Mouse (Mus musculus): ENCODE data around the gene Akap5. TPM values are rescaled to one million over a fixed set of nuclear protein-coding genes. Genes with fewer than 3 reads are reported as not detected.

The Akap5 gene
- total RNA-seq, 2 experiments from 2014 or later: 1.7 to 2.2 TPM

DNA sequence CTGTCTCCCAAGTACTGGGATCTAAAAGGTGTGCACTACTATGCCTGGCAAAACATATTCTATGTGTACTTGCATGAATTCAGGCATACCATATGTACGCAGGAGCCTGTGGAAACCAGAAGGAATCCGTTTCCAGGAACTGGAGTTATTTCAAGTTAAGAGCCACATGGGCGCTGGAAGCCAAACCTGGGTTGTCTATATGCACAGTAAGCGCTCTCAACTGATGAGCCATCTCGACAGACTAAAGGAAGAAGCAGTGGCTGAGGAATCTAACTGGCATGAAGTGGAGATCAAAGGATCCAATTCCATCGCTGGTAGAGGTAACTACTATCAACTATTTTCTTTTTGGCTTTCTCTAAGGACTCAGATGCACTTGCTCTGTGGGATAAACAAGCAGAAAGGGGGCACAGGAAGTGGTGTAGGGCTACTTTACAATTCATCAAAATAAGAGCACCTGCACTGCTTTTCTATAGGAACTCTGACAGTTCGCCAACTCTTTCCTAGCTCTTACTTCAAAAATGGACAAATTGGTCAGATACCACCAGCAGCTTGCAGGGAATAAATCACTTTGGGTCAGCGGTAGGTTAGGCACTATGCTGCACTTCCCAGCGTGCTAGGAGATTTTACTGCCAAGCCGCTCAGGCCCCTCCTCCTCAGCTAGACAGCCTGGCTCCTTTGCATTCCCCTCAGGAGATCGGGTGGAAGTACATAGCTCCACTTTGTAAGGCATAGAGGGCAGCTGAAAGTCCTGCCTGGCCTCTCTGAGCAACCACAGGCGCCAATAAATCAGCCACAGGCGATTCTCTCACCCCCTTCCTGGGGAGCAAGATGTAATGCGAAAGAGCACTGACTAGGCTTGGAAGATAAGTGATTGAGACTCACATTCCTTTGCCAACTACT, 42.7 kb downstream of the Akap5 start:
- intact Hi-C loops (cut with DNase I): no loop called here
- peak in 1 of 2 experiments; percentile 32 for DNase-seq

- no peak for DNase-seq
These were observed 43.6 kb downstream of the Akap5 start for GRCm38 (mm10) chr12:76368201-76368789.

DNA sequence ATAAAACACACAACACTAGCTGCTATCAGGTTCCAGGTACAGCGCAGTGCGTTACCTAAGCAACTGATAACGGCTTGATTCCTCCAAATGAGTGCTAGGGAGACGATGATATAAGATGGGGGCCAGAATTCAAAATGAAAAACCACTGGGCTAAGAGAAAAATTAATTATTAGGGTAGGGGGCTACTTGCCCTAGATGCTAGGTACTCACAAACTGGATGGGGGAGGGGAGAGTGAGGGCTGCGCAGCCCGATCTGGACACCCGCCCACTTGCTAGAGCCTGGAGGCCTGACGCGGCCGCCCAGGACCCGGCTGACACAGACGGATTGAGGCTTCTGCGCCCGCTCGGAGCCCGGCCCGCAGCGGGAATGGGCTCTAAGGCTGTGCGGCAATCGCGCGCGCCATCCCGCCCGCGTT, 44.1 kb downstream of the Akap5 start:
- DNase-seq: peak in 1 of 2 experiments; percentile 22
- intact Hi-C loops (cut with DNase I): no loop called here

More at GRCm38 (mm10) chr12:76368201-76368789, 43.6 kb downstream of the Akap5 start:
- intact Hi-C loops (cut with DNase I): no loop called here

DNA sequence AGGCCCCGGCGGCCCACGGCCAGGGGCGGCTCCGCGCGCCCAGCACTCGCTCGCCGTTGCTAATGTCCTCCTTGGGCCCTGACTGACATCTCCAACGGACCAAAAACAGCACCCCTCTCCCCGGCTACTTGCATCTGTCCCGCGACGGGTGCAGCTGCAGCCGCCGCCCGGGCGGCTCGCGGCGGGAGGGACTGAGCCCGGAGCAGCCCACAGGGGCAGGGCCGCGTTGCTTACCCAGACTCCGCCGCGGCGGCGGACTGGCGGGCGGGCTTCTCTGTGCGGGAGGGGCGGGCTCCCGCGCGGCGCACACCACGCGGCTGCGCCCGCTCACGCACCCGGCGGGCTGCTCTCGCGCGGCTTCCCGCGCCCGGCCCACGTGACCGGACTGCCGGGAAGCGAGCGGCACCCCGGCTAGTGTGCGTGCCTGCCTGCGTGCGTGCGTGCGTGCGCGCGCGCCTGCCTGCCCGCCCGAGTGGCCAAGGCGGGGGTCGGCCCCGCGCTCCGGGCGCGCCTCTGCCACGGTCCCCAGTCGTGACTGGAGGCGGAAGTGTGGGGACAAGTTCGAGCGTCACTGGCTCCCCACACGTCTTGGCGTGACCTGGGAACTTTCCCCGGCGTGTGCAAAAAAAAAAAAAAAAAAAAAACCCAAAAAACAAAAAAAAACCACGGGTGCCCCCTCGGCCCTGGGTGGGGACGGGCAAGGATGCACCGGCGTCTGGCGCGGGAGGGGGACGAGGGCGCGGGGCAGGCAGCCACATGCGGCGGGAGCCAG, 44.7 kb downstream of the Akap5 start, which contains the start of gene Zbtb25:
Zbtb25 (minus strand) TSS at position 397 of the 772 bp plus-strand sequence.
- DNase-seq: peak; percentile 74 to 86
- intact Hi-C loops (cut with DNase I): no loop called here

- peak; percentile 78 to 88 for DNase-seq
- intact Hi-C loops (cut with DNase I): no loop called here
These were observed 45.5 kb downstream of the Akap5 start, which contains the start of gene Zbtb1 for GRCm38 (mm10) chr12:76369978-76370830. Zbtb1 (plus strand) TSS chr12:76370266.

DNA sequence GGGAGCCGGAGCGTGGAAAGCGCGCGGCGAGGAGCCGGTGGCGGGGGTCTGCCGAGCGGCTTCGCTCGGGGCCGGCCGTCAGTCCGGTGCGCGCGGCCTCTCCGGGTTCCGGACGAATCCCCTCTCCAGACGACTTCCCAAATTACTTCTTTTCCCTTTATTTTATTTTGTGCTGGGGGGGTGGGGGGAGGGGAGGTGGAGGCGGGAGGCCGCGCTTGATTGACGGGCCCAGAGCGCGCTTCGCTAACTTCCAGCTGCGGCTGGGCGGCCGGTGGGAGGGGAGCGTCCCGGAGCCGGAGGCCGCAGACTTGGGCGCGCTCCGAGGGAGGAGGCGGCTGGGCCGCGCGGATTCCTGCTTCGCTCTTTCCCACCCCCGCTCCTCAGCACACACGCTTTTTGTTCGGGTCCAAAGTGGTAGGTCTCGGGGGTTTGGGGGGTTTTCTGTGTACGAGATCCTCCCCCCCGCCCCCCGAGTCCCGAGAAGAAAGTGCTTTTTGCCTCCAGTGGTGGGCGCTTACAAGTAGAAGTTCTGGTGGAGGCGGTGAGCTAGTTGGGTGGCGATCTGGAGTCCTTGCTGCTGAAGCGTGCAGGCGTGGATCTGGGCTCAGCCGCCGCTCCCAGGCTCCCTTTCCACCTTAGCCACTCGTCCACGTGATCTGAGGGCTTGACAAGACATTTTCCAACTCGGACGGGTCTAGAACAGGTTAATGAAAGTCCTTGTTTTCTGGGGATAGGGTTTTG, 46.3 kb downstream of the Akap5 start:
- peak; percentile 81 to 86 for DNase-seq
- intact Hi-C loops (cut with DNase I): loop anchor here (1.0 kb wide), 1 partner anchor 32 kb away; no protein-coding TSS in a partner anchor

- no peak for DNase-seq
- intact Hi-C loops (cut with DNase I): no loop called here
These were observed 47.4 kb downstream of the Akap5 start for GRCm38 (mm10) chr12:76372046-76372445.

DNA sequence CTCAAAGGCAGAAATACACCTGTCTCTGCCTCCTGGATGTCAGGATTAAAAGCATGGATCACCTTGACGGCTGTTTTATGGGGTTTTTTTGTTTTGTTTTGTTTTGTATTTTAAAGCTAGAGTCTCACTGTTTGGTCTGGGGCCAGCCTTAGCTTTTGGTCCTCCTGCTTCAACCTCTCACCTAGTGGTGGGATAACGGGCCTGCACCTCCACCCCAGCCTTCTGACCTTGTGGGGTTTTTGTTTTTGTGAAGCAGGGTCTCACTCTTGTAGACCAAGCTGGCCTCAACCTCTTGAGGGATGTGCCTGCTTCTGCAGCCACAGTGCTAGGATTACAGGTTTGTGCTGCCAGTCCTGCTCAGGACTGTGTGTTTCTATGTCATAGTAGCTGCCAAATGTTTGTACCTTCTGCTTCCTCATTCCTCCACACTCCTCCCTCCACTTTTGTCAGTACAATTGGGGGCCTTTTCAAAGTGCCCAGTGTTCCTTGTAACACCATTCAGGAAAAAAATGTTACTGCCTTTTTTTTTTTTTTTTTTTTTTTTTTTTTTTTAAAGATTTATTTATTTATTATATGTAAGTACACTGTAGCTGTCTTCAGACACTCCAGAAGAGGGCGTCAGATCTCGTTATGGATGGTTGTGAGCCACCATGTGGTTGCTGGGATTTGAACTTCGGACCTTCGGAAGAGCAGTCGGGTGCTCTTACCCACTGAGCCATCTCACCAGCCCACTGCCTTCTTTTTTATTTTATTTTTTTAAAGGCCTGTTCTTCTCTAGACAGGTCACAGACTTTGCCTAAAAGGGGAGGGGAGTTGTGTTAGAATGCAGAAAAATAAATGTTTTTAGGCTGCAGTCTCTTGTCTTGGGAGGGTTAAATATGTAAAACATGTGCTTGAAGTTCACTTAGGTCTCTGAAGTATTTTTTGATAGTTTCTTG, 48.5 kb downstream of the Akap5 start:
- no peak for DNase-seq
- intact Hi-C loops (cut with DNase I): no loop called here

DNA sequence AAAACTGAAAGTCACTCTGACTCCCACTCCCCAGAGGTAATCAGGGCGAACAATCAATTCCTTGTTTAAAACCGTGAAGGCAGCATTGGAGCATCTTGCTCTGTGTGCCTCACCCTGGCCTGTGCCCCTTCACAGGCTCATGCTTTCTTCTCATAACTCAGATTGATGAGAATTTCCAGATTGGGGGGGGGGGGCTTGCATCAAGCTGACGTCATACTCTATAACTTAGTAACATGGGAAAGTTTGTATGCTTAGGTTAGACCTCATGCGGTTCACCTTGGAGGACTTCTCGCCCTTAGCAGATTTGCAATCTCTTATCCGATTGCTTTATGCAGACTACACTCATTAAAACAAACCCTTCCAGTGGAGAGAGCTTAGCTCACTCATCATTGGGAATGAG, 49.3 kb downstream of the Akap5 start:
- intact Hi-C loops (cut with DNase I): no loop called here
- no peak for DNase-seq

- intact Hi-C loops (cut with DNase I): no loop called here
- DNase-seq: no peak
These were observed 50.2 kb downstream of the Akap5 start for GRCm38 (mm10) chr12:76374911-76375310.

- intact Hi-C loops (cut with DNase I): no loop called here
- no peak for DNase-seq
These were observed 50.8 kb downstream of the Akap5 start for GRCm38 (mm10) chr12:76375506-76375905.

- DNase-seq: no peak
- intact Hi-C loops (cut with DNase I): no loop called here
These were observed 52.0 kb downstream of the Akap5 start for GRCm38 (mm10) chr12:76376649-76377048.

DNA sequence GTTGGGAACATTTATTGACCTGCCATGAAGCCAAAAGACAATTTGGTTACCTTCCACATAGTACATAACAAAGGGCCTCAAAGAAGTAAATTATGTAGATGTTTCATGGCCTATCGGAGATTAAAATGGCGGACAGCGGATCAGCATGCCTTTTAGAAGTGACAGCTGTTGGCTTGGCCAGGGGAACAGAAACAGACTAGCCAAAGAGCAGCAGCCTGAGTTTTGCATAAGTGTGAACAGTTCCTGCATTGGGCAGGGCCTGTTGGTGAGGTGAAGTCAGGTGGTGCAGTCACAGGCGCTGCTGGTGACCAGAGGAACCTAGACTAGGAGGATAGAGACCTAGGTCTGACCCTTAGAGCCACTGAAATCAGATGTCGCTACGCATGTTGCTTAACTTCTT, 52.4 kb downstream of the Akap5 start:
- intact Hi-C loops (cut with DNase I): no loop called here

GRCm38 (mm10) chr12:76377726-76378125, 53.0 kb downstream of the Akap5 start:
- intact Hi-C loops (cut with DNase I): no loop called here
- no peak for DNase-seq

More for the DNA sequence above, 52.4 kb downstream of the Akap5 start:
- DNase-seq: no peak

- DNase-seq: no peak
- intact Hi-C loops (cut with DNase I): no loop called here
These were observed 53.9 kb downstream of the Akap5 start for GRCm38 (mm10) chr12:76378556-76378955.

- DNase-seq: no peak
- intact Hi-C loops (cut with DNase I): no loop called here
These were observed 55.5 kb downstream of the Akap5 start for GRCm38 (mm10) chr12:76380151-76380550.

All from heart, postnatal 36 days (tissue).